Mouse (Mus musculus) ovary, postnatal 14 days (tissue): ENCODE measurements at regions not wholly inside any gene's neighbourhood (a gene's known extent, or its start where the extent isn't known, plus 50 kb on each side); places are given as distances from the start of the nearest gene placed in this dataset.

ENCODE experiments used
- DNase-seq: peaks from one replicate; pipeline ENCODE4 v3.0.0; 2022; ENCODE audit warnings: low spot score

DNA sequence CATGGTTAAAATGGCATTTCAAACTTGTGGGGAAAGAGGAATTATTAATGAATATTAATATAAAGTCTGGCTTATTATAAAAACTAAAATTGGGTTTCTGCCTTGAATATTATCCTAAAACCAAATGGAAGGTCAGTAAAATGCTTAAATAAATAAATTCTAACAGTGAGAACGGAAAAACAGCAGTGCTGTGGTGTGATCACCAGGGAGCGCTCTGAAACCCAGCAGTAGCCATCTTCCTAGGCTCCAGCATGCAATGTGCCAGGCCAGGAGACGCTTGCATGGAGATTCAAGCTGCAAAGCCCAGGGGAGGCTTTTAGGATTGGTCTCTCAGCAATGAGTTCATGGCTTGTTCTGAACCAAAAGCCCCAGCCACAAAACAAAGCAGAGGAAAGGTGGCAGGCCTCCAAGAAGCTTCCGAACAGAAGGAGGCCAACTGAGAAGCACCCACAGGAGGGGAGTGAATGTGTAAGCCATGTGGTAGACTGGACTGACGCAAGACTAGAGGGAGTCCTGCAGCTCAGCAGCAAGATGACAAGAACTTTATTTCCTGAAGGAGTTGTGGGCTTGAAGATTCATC lies 52.3 kb upstream of the Bace2 start:
- no peak for DNase-seq
